Mouse (Mus musculus): ENCODE measurements around the gene Tgm6. TPM values are rescaled to one million over a fixed set of nuclear protein-coding genes. Genes with fewer than 3 reads are reported as not detected.

The Tgm6 gene
- polyA plus RNA-seq, 1 experiment from 2014 or later = not detected

- no peak overlapping the region for H3K4me2 ChIP-seq (ENCODE audit: low read depth, low read length)
- H3K4me1 ChIP-seq (ENCODE audit: control insufficient read depth, insufficient read depth, low read length) = no peaks in the 10 kb centered on the region
- H3K36me3 ChIP-seq (ENCODE audit: control insufficient read depth, insufficient read depth, low read length) = no peaks in the 10 kb centered on the region
- WGBS = 78% methylated on average over 5 of the region's 5 CpGs
- no peak overlapping the region for H3K9ac ChIP-seq (ENCODE audit: low read length)
- no peaks in the 10 kb centered on the region for H3K27me3 ChIP-seq (ENCODE audit: control insufficient read depth, insufficient read depth, low read length)
- no peaks in the 10 kb centered on the region for H3K9me3 ChIP-seq (replicated peaks; ENCODE audit: control insufficient read depth, low read length)
- no peak for ATAC-seq (ENCODE audit: insufficient read depth, low FRiP score)
- no peak overlapping the region for H3K27ac ChIP-seq (ENCODE audit: low read length)
- no peak overlapping the region for H3K4me3 ChIP-seq (replicated peaks; ENCODE audit: low read length)
Observed at GRCm38 (mm10) chr2:130200961-130201360, 88.7 kb downstream of the Tgm6 start.

Other genes with a start within 250 kb of the Tgm6 start
- 3.0 and 3.6 TPM in 2 replicates for gene Tgm3, start 100.1 kb upstream of the Tgm6 start, polyA plus RNA-seq (2015; fragmentation: Nextera tagmentation; extraction: Ambion mirVana)
- 475 and 486 TPM in 2 replicates for gene Snrpb, start 67.0 kb downstream of the Tgm6 start, polyA plus RNA-seq (2015; fragmentation: Nextera tagmentation; extraction: Ambion mirVana)
- not detected in 2 replicates for gene Tmc2, start 82.8 kb downstream of the Tgm6 start, polyA plus RNA-seq (2015; fragmentation: Nextera tagmentation; extraction: Ambion mirVana)
- gene Nop56, start 162.0 kb downstream of the Tgm6 start, polyA plus RNA-seq (2015; fragmentation: Nextera tagmentation; extraction: Ambion mirVana) = 221 and 222 TPM in 2 replicates
- gene Idh3b, start 172.1 kb downstream of the Tgm6 start, polyA plus RNA-seq (2015; fragmentation: Nextera tagmentation; extraction: Ambion mirVana) = 185 and 187 TPM in 2 replicates
- 1.4 and 2.1 TPM in 2 replicates for gene Ebf4, start 182.8 kb downstream of the Tgm6 start, polyA plus RNA-seq (2015; fragmentation: Nextera tagmentation; extraction: Ambion mirVana)